ENCODE assay signal across 13 mouse cellular contexts in genomic region chr5:16538067-16538466, GRCm38 (mm10).
"Had no signal": no experiment of that assay in that cellular context is flagged by ENCODE, and none has a peak within 500 bp of the region (broad histone marks: within the 10 kb centered on the region; RNA-seq: fewer than 3 reads in every experiment).

No protein-coding gene starts in this region.

- H3K36me3 ChIP-seq: limb, embryonic 10.5 days; lung, embryonic 15.5 days; midbrain, embryonic 10.5 days; neural tube, embryonic 15.5 days had no signal

- DNase-seq: kidney, postnatal 10 days; kidney, postnatal 4 days; midbrain, embryonic 14.5 days; right cerebral cortex, adult 18-20 months; thymus, postnatal 4 days had no signal

- H3K4me2 ChIP-seq: liver, embryonic 11.5 days; lung, embryonic 15.5 days; neural tube, embryonic 15.5 days had no signal

- H3K9me3 ChIP-seq: limb, embryonic 10.5 days; lung, embryonic 15.5 days; midbrain, embryonic 10.5 days; neural tube, embryonic 15.5 days had no signal

- H3K27me3 ChIP-seq: lung, embryonic 15.5 days; neural tube, embryonic 15.5 days had no signal

- H3K4me1 ChIP-seq: limb, embryonic 10.5 days; lung, embryonic 15.5 days; midbrain, embryonic 10.5 days; neural tube, embryonic 15.5 days had no signal

- H3K4me3 ChIP-seq: layer of hippocampus, adult 2 months; limb, embryonic 10.5 days; lung, embryonic 15.5 days; midbrain, embryonic 10.5 days; myocyte; neural tube, embryonic 15.5 days had no signal

- H3K27ac ChIP-seq: layer of hippocampus, adult 2 months; limb, embryonic 10.5 days; lung, embryonic 15.5 days; midbrain, embryonic 10.5 days; neural tube, embryonic 15.5 days; stomach, postnatal 0 days had no signal

- H3K9ac ChIP-seq: lung, embryonic 15.5 days; neural tube, embryonic 15.5 days had no signal
